Mouse (Mus musculus) bone marrow, adult 2 months (tissue): Measurements from ENCODE around the gene Kif14.

Experiments
- CTCF ChIP-seq: fragments of 200-500 bp; IDR thresholded peaks from 2 replicates; pipeline ENCODE4 v1.5.1; 2011; ENCODE audit warnings: low read length, control low read depth; ENCODE audit not compliant: control insufficient read depth, insufficient read depth
- POLR2A ChIP-seq: fragments of 200-500 bp; IDR thresholded peaks from 2 replicates; pipeline ENCODE4 v1.6.1; 2011; ENCODE audit warnings: low read depth, mild to moderate bottlenecking, control low read depth, low read length, borderline replicate concordance; ENCODE audit not compliant: control insufficient read depth

DNA sequence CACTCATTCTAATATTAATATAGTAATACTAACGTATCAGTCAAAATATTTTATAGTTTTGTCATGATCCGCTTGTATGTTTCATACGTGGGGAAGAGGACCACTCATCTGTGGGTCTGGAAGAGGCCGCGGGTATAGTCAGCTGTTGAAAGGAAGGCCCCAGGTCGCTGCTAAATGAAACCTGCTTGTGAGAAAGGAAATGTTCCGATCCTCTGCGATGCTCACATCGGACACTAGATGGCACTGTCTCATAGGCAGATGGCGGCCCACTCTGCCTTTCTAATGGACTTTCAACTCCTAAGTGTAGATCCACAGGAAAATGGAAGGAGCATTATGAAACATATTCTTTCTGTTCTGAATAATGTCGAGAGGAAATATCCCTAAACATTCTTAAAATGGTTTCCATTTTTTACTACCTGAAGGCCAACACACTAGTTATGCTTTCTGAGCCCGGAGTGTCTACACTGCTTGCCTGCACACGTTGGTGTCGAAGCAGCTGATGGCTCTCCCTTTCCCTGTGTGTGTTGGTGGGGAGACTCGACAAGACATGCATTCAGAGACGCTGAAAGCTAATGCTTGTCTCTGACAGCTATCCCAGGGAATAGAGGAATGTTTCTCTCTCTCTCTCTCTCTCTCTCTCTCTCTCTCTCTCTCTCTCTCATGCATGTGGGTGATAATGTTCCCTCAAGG lies 84.9 kb downstream of the Kif14 start:
- TF ChIP-seq CTCF (peak; percentile 98), POLR2A (no peak)
